Mouse (Mus musculus) bone marrow macrophage, adult 2 months (primary cell): ENCODE data around the gene Dach1.

Source experiments
- CTCF ChIP-seq: IDR thresholded peaks from 2 replicates; pipeline ENCODE4 v1.5.1; 2012; ENCODE audit warnings: low read depth, mild to moderate bottlenecking, low read length, moderate library complexity
- POLR2A ChIP-seq: IDR thresholded peaks from 2 replicates; pipeline ENCODE4 v1.6.1; 2012; ENCODE audit warnings: mild to moderate bottlenecking, low read depth, low read length, borderline replicate concordance

- TF ChIP-seq POLR2A (no peak), CTCF (no peak)
Observed at GRCm38 (mm10) chr14:98014053-98014452, 155.5 kb downstream of the Dach1 start.
